Mouse (Mus musculus) layer of hippocampus, postnatal 36 days (tissue): ENCODE results near the gene Ndel1. TPM values are rescaled to one million over a fixed set of nuclear protein-coding genes. Genes with fewer than 3 reads are reported as not detected.
"Not testable (repeated sequence)": the region's sequence is repeated elsewhere in the genome, so short reads cannot be mapped to it uniquely, and the experiment has no call there.

Experiments
- DNase-seq, 2 experiments: peaks; one replicate each; pipeline ENCODE4 v3.0.0; 2022
- total RNA-seq, 2 experiments: library from RNA; stranded (reverse); gene quantifications; 2 replicates each; pipeline ENCODE4 v1.2.3; 2021

The Ndel1 gene
- total RNA-seq, 2 experiments from 2014 or later, result 90.5 to 93.2 TPM

GRCm38 (mm10) chr11:68850862-68851261 is 20.8 kb downstream of the Ndel1 start:
- DNase-seq, result no peak

- DNase-seq, result no peak
These were observed 32.1 kb downstream of the Ndel1 start for GRCm38 (mm10) chr11:68839606-68840005.

GRCm38 (mm10) chr11:68835034-68835433 is 36.6 kb downstream of the Ndel1 start:
- no peak for DNase-seq

GRCm38 (mm10) chr11:68833593-68833992 is 38.1 kb downstream of the Ndel1 start:
- DNase-seq, result no peak

- no peak for DNase-seq
These were observed 38.9 kb downstream of the Ndel1 start for GRCm38 (mm10) chr11:68832793-68833192.

GRCm38 (mm10) chr11:68831580-68831979 is 40.1 kb downstream of the Ndel1 start:
- not testable (repeated sequence) for DNase-seq

- no peak for DNase-seq
These were observed 44.9 kb downstream of the Ndel1 start for GRCm38 (mm10) chr11:68826735-68827134.

GRCm38 (mm10) chr11:68822326-68822725 is 49.3 kb downstream of the Ndel1 start:
- no peak for DNase-seq

GRCm38 (mm10) chr11:68819226-68819805 is 52.3 kb downstream of the Ndel1 start:
- no peak for DNase-seq

GRCm38 (mm10) chr11:68818416-68818815 is 53.2 kb downstream of the Ndel1 start:
- DNase-seq, result no peak

GRCm38 (mm10) chr11:68811881-68812577 is 59.6 kb downstream of the Ndel1 start:
- DNase-seq, result no peak

- peak; percentile 54 to 56 for DNase-seq
These were observed 63.9 kb downstream of the Ndel1 start for GRCm38 (mm10) chr11:68807787-68808186.

- no peak for DNase-seq
These were observed 66.5 kb downstream of the Ndel1 start for GRCm38 (mm10) chr11:68805148-68805547.

- no peak for DNase-seq
These were observed 73.4 kb downstream of the Ndel1 start for GRCm38 (mm10) chr11:68798258-68798657.

- DNase-seq, result no peak
These were observed 79.9 kb downstream of the Ndel1 start for GRCm38 (mm10) chr11:68791794-68792193.

GRCm38 (mm10) chr11:68790720-68791119 is 80.9 kb downstream of the Ndel1 start:
- DNase-seq, result no peak

- no peak for DNase-seq
These were observed 84.4 kb downstream of the Ndel1 start for GRCm38 (mm10) chr11:68787222-68787621.

- DNase-seq, result no peak
These were observed 85.8 kb downstream of the Ndel1 start for GRCm38 (mm10) chr11:68785813-68786212.

- DNase-seq, result no peak
These were observed 89.3 kb downstream of the Ndel1 start for GRCm38 (mm10) chr11:68782336-68782735.

- no peak for DNase-seq
These were observed 91.1 kb downstream of the Ndel1 start for GRCm38 (mm10) chr11:68780466-68781114.

GRCm38 (mm10) chr11:68779735-68780465 is 91.8 kb downstream of the Ndel1 start:
- DNase-seq, result no peak

GRCm38 (mm10) chr11:68778855-68779254 is 92.8 kb downstream of the Ndel1 start:
- no peak for DNase-seq

- DNase-seq, result no peak
These were observed 93.7 kb downstream of the Ndel1 start for GRCm38 (mm10) chr11:68777933-68778332.
